Mouse (Mus musculus): Measurements from ENCODE around the gene Wdr66.
A peak's percentile ranks its signal among the peaks of the same experiment; 100 is the strongest.
"Not testable (repeated sequence)": the region's sequence is repeated elsewhere in the genome, so short reads cannot be mapped to it uniquely, and the experiment has no call there.

Wdr66 gene

DNA sequence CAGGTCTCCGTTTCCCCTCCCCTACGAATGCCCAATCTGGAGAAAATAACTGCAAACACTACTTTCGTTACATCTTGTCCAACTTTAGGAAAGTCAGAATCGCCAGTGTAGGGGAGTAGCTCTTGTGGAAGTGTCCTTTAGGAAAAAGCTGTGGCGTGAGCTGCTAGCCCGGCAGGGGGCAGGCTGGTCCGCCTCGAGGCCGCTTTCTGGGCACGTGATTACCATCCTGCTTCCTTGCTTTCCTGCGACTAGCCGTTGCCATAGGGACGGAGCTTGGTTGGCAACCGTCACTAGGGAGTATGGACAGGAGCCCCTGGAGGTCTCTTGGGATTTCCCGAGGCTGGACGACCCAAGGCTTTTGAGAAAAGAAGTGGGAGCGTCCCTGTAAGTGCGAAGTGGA is at the start of gene Wdr66:
Wdr66 (plus strand) TSS at position 269 of the 400 bp plus-strand sequence.
- peak; percentile 96 for ATAC-seq (ENCODE audit: low TSS enrichment)

DNA sequence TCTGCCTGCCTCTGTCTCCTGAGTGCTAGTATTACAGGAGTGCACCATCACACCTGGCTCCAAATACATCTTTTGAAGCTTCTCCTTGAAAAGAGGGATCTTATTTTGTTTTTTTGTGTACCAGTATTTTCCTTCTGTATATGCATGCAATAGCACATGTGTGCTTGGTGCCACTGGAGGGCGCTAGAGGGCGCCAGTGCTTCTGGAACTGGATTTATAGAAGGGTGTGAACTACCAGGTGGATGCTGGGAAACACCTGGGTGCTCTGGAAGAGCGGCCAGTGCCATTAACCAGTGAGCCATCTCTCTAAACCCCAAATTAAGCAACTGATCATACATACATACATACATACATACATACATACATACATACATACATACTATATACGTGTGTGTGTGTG is 49.1 kb upstream of the Wdr66 start:
- ATAC-seq (ENCODE audit: low TSS enrichment) = not testable (repeated sequence)

DNA sequence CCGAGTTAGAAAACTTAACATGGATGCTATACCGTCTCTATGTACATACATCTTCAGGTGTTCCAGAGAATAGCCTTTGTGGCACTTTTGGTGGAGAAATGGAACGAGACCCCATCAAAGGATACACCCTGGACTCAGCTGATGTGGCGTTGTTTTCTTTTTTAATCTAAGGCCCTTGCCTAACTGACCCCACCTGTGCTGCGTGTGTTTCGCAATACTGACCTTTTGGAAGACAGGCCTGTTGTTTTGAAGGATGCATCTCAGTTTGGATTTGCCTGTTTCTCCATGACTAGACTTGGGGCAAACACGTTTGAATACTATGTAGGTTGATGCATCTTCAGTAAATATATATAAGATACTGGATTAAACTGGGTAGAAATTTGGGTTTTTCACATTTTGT is 48.3 kb upstream of the Wdr66 start:
- not testable (repeated sequence) for ATAC-seq (ENCODE audit: low TSS enrichment)

DNA sequence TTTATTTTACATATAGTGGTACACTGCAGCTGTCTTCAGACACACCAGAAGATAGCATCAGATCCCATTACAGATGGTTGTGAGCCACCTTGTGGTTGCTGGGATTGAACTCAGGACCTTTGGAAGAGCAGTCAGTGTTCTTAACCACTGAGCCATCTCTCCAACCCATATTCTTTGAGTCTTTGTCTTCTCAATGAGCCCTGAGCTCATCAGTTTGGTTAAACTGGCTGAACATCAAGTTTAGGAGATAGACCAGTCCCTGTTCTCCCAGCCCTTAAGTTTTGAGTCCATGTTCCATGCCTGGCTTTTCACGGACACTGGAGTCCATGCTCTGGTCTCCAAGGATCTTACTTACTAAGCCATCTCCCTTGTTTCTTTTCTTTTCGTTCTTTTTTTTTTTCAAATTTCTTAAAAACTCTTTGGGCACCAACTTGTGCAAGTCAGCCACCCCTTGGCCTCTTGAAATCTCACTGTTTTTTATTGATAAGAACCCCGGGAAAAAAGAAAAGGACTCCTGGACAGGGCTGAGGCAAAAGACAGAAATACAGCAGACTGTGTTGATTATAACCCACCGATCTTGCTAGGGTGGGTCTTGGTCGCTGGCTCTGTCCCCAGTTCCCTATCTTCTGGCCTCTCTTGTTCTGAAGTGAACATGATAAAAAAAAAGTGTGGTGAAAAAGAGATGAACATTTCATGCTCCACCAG is 29.4 kb upstream of the Wdr66 start:
- ATAC-seq (ENCODE audit: low TSS enrichment) = not testable (repeated sequence)

DNA sequence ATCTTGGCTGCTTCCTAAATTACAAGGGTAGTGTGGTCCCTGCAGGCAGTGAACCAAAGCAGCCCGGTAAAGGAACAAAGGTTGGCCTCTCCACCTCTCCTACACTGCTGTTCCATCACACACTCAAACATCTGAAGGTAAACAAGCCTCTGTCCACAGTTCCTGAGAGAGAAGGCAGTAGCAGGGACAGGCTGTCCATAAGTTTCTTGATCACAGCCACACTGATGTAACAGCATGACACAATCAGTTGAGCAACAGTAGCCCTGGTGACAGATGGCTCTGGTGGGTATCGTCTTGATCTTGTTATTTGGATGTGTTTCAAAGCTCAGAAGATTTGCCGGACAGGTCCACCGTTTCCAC is 28.9 kb upstream of the Wdr66 start:
- ATAC-seq (ENCODE audit: low TSS enrichment) = no peak

DNA sequence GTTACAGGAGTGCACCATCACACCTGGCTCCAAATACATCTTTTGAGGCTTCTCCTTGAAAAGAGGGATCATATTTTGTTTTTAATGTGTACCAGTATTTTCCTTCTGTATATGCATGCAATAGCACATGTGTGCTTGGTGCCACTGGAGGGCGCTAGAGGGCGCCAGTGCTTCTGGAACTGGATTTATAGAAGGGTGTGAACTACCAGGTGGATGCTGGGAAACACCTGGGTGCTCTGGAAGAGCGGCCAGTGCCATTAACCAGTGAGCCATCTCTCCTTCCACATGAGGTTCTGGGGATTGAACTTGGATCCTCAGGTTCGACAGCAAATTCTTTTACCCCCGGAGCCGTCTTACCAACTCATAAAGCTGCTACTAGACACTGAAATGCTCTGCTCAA is 28.0 kb upstream of the Wdr66 start:
- ATAC-seq (ENCODE audit: low TSS enrichment) = not testable (repeated sequence)

DNA sequence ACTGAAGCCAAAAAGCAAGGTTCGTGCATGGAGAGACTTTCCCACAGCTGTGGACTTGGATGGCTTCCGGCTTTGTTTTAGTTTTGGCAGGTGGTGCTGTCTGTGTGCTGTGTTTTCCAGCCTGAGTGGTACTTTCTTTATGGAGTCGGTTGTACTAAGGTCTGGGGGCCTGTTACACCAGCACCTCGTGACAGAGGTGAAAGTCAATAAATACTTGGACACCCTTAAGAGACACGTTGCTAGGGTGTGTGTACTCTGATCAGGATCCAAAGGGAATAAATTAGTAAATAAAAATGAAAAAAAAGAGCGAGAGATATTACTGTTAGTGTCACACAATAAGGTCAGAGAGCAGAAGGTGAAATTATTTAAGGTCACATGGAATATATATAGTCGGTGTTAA is 25.1 kb upstream of the Wdr66 start:
- no peak for ATAC-seq (ENCODE audit: low TSS enrichment)

DNA sequence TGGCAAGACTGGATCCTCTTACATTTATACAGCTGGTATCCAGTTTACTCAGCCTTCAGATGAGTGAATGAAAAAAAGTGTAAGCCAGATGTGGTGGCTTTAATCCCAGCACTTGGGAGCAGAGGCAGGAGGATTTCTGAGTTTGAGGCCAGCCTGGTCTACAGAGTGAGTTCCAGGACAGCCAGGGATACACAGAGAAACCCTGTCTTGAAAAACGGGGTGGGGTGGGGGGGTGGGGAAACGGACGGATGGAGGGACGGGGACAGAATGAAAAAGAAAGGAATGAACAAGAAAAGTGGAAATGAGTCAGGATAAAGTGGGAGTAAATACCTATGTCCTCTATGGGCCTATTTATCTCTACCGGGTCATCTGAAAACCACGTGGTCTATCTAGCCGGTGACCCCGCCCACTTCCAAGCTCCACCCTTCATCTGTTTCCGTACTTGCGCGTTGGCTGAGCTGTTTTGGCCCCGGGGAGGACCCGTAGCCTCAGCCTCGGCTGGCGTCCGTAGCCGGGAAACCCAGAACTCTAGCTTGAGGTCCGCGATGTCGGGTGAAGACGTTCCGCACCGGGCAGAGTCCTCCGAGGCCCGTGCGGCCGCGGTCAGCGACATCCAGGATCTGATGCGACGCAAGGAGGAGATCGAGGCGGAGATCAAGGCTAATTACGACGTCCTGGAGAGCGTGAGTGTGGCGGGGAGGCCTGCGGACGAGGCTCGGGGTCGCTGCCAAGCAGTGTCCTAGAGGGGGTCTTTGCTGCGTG is 24.0 kb upstream of the Wdr66 start:
- peak; percentile 73 for ATAC-seq (ENCODE audit: low TSS enrichment)

DNA sequence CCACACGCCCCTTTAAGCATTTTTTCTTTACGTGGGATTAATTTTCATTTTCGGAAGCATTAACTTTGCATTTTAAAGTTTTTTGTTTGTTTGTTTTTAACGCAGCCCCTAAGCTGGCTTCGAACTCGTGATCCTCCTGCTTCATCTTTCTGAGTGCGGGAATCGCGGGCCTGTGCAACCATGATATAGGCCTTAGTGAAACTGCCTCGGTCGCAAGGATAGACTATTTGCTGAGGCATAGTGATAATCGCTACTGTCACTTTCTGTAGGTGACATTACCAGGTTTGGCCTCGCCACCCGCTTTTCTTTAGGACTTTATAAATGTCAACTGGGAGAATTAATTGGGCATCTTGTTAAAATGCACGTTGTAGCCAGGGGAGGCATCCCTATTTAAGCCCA is 23.4 kb upstream of the Wdr66 start:
- no peak for ATAC-seq (ENCODE audit: low TSS enrichment)

DNA sequence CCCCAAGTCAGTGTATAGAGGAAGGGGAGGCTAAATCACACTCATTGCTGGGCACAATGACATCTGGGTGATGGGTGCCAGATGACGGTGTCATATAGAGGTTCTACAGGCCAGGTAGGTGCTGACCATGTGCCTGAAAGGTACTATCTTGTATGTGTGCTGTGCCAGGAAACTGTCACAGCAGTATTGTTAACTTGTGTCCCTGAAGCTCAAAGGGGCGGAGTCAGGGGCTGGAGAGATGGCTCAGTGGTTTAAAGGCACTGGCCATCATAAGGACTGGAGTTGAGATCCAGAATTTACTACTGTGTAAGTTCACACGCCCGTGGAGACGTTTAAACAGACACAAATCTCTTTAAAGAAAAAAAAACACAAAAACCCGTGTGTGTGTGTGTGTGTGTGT is 22.6 kb upstream of the Wdr66 start:
- no peak for ATAC-seq (ENCODE audit: low TSS enrichment)

DNA sequence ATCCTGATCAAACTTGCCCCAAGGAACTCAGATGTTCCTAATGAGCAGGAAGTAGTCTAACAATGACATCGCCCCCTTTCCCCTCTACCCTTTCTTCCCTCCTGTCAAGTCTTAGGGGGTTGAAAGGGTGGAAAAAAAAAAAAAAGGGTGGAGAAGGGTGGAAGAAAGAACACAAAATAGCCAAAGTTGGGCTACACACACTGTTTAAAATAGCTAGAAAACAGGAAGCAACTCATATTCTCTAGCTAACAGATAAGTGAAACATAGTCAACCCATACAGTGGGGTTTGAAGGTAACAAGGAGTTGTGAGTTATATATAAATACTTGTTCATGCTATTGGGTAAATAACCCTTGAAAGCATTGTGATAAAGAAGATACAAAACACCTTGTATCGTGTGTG is 19.7 kb upstream of the Wdr66 start:
- no peak for ATAC-seq (ENCODE audit: low TSS enrichment)

DNA sequence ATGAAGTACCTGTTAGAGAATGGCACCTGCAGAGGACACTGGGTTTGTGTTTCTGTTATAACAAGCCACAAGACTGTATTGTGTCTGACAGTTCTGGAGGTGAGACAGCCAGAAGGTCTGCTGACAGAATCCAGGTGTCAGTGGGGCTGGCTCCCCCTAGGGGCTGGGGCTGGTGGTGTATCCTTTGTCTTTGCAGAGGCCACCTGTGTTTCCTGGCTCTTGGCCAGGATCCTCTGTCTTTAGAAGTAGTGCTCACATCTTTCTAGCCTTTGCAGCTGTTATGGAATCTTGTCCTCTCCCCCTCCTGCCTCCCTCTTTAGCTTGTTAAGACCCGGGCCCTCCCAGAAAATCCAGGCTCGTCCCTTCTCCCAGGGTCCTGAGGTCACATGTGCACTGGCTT is 16.2 kb upstream of the Wdr66 start:
- ATAC-seq (ENCODE audit: low TSS enrichment) = no peak

DNA sequence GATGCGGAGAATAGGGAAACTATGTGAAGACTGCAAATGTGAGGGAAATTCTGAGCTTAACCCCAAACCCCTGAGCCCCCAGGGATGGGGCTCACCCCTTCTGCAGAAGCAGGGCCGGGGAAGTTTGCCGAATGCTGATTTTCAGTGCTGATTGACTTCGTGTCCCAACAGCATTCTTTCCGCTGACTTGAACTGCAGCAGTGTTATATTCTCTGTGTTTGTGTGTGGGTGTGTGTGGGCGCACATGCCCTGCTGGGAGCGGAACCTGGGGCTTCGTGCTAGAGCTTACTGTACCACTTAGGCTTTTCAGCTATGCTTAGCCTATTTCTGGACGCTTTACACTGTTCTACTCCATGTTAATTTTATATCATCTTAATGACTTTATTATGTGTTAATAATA is 15.5 kb upstream of the Wdr66 start:
- peak; percentile 64; the same call in 1 of the 2 replicates for ATAC-seq (ENCODE audit: low TSS enrichment)

DNA sequence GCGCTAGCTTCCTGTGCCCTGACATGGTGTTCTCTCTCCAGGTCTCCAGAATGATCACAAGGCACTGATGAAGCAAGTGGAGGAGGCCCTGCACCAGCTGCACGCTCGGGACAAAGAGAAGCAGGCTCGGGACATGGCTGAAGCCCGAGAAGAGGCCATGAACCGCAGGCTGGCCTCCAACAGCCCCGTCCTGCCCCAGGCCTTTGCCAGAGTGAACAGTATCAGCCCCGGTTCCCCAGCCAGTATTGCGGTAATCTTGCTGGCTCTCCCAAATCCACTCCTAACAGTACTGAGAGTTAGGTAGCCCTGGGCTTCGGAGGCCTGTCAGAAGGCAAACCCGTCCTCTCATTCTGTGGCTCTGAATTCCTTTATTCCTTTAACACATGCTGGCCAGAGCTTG is 12.4 kb upstream of the Wdr66 start:
- no peak for ATAC-seq (ENCODE audit: low TSS enrichment)

DNA sequence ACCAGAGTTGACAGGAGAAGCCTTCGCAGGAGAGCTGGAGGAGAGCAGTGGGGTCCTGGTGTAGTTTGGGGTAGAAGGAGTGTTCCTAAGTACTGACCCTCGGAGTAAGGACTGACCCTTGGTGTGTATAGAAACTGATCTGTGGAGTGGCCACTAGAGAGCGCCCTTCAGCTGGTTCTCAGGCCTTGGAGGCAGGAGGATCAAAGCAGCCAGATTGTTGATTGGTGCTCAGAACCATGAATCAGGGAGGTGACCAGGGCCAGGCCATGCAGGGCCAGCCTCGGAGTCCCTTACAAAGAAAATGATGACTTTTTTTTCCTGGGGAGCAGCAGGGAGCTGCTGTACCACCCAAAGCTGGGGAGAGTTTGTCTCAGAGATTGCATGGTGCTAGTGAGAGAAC is 6.4 kb upstream of the Wdr66 start:
- peak; percentile 64; the same call in 1 of the 2 replicates for ATAC-seq (ENCODE audit: low TSS enrichment)

DNA sequence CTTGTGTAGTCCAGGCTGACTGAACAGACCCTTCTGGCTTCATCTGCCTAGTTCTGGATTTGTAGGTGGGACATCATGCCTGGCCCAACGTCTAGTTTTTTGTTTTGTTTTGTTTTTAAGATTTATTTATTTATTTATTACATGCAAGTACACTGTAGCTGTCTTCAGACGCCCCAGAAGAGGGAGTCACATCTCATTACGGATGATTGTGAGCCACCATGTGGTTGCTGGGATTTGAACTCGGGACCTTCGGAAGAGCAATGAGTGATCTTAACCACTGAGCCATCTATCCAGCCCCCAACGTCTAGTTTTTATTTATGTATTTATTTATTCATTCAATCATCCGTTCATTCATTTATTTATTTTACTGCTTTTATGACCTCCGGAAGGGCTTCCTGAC is 512 bp upstream of the Wdr66 start:
- ATAC-seq (ENCODE audit: low TSS enrichment) = no peak

DNA sequence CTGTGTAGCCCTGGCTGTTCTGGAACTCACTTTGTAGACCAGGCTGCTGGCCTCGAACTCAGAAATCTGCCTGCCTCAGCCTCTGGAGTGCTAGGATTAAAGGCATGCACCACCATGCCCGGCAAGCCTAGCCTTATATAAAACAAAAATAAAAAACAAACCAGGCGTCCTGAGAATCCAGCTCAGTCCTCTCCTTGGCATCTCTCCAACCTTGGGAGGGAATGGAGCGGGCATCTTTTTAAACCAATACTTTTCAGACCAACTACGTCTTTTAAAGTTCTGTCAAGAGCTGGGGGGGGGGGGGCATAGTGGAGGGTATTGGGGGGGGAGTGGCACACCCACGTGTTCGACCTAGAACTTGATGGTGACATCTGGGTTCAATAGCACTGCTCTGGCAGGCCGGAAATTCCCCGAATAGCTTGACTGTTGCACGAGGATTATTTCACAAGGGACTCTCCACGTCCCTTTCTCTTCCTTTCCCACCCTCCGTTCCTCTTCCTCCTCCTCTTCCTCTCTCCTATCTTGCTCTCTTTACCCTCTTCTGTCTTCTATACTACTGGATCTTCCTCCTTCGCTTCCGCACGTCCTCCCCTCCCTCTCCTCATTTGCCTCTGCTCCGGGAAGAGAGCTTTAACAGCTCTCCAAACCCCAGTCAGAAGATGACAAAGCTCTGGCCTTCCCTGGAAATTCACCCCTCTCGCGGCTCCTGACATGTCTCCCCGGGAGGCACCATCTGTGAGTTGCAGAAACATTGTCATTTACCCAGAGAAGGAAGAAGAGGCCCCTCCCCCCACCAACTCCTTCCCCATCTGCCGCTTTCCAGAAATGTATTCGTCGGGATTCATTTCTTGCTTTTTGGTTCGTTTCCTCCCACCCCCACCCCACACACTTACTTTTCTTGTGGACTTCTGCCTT is 5.2 kb downstream of the Wdr66 start:
- ATAC-seq (ENCODE audit: low TSS enrichment) = peak; percentile 76; the same call in 1 of the 2 replicates

DNA sequence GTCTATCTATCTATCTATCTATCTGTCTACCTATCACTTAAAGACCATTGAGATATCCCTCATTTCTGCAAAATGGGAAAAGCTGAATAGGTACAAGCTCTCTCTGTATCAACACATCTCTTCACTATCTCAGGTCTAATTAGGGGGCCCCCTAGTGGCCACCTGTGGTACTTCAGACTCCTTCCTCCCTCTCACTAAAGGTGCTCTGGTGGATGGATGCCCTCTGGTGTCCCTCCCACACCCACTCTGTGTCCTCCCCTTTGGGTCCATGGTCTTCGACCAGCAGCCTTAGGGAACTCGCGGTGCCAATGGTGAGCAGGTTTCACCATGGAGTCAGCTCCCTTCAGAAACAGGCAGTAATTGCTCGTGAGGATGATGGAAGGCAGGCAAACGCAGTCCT is 7.1 kb downstream of the Wdr66 start:
- ATAC-seq (ENCODE audit: low TSS enrichment) = no peak

DNA sequence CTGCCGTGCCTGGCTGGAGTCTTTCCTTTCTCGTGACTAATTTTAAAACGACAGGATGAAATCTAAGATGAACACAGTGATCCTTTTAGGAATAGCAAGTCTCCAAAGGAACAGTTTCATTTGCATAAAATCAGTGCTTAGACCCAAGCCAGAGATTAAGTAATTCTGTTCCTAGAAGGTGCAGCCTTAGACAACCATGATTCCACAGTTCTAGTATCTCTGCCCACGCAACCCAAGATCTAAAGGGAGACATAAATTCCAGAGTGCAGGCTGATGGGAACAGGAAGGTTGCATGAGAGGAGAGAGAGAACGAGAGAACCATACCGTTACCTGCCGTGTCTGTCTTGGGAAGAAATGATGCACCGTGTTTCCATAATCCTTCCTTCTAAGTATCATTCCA is 8.8 kb downstream of the Wdr66 start:
- ATAC-seq (ENCODE audit: low TSS enrichment) = peak; percentile 64; the same call in 1 of the 2 replicates

DNA sequence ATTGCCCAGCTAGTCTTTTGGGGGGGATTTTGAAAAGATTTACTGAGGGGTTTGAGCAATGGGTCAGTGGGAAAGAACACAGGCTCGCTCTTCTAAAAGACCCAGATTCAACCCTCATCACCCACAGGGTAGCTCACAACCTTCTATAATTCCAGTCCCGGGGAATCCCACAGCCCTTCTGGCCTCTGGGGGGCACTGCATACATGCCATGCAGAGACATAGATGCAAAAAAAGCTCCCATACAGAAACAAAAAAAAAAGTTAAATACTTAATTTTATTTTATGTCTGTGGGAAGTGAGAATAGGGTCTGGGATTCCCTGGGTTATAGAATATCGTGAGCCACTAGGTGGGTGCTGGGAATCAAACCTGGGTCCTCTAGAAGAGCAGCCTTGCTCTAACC is 15.0 kb downstream of the Wdr66 start:
- ATAC-seq (ENCODE audit: low TSS enrichment) = no peak

DNA sequence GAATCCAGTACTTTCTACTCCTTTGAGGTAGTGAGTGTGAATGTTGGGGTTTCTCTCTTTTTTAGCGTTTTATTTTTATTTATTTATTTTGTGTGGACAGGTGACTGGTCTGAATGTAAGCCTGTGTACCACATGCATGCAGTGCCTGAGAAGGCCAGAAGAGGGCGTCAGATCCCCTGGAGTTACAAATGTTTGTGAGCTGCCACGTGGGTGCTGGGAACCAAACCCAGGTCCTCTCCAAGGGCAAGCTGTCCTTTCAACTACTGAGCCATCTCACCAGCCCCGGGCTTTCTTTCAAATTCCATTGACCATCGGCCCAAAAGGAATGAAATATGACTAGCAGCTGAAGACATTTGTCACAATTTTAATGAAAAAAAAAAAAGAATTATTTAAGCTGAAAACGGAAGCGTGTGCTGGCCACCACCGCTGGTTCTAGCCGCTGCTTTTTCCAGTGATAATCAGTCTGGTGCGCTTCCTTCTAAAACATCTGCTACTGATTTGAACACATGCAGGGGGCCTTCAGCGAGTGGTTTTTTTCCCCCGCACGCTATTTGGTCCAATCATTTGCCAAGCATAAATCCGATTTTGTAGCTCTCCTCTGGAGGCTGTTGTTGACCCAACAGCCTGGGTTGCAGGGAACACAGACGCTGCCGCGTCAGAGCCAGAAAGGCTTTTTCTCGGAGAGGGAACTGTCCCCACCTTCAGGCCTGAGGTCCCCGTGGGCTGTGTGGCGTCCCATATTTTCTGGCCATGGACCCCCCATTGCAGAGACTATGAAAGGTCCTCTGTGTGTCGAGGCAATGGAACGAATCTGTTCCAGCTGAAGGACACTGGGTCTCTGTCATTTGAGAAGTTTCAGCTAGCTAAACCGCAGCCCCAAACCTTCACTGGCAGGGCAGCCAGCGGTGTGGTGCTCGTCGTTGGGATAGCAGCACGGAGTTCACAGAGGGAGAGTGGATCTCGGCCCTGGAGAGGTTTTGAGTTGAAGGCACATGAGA is 16.9 kb downstream of the Wdr66 start:
- no peak for ATAC-seq (ENCODE audit: low TSS enrichment)

Measured in frontal cortex, adult (tissue).